Mouse (Mus musculus) mouse embryonic stem cell (cell line): Measurements from ENCODE around the gene Tle2.

Source experiments
- in situ Hi-C, 2 experiments: fragments of 300-500 bp; cut with MboI; formaldehyde crosslinking; loops; 1 replicate in 1 of 2; 3 replicates in 1 of 2; pipeline ENCODE4 v1.14.3; 2019 to 2020; ENCODE audit warnings: low sequenced_read_pairs in 2 of 2, low pct_unique_long_range_greater_than_20kb in 1 of 2, mixed read lengths in 1 of 2; ENCODE audit not compliant: unreplicated experiment in 1 of 2

Gene Tle2

DNA sequence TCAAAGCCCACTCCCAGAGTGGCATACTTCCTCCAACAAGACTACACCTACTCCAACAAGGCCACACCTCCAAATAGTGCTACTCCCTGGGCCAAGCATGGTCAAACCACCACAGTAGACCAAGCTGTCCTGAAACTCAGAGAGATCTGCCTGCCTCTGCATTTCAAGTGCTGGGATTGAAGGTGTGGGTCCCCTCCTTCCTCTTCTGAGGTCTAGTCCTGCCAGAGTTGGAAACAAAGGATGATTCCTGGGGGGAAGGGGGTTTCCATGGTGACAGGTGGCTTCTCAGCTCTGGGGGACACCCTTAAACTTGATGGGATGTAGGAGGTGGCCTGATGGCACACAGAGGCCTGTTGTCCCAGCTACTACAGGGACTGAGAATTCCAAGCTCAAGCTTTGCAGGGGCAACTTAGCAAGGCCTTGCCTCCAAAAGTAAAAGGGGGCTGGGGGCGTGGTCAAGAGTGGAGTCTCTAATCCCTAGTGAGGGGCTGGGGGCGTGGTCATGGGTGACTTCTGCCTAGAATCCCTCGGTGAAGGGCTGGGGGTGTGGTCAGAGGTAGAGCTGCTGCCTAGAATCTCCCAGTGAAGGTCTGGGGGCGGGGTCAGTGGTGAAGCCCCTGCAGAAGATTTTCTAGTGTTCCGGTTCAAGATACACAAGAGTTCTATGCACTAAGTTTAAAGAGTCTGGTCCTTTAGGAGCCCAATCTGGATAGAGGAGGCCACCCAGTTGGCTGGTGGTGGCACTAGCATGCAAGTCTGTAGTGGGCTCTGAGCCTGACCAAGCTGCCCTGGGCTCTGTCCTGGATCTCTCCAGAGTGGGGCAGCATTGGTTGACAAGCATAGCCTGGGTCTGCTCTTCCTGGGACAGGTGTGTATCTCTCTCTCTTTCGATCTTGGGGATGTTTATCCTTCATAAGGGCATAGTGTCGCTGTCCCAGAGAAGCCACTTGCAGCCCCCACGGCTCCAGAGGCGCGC is at the start of gene Tle2:
TSS of gene Tle2 (plus strand) at position 481 of the 976 bp plus-strand sequence.
- in situ Hi-C loops, result no loop called here

DNA sequence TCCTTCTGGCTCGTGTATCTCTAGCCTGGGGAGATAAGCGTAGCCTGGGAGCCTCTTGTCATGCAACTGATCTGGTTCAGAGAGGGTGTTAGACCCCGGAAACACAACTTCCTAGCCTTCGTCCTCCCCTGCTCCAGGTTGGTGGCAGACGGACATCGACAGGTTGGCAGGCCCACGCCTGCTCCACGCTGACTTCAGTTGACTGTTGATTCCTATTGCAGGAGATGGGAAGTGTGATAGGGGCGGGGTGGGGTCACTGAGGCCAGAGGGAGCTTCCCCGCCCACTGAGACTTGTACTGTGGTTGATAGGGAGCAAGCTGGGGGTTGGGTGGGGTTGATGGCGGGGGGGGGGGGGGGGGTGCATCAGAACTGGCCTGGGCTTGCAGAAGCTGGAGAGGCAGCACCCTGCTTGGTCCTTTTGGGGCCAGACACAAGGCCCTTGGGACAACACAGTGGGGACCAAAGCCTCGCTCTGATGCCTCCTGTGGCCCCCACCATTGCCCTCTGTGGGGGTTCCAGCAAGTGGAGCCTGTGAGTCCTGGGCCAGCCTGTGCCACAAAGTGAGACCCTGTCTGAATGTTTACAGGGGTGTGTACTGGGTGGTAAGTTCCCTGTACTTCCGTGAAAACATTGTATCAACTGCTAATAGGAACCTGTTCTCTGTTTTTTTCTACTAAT is 49.2 kb upstream of the Tle2 start:
- in situ Hi-C loops, result loop anchor here in 1 of 2 experiments (5.0 kb wide), 1 partner anchor 128 kb away; no protein-coding TSS in a partner anchor

DNA sequence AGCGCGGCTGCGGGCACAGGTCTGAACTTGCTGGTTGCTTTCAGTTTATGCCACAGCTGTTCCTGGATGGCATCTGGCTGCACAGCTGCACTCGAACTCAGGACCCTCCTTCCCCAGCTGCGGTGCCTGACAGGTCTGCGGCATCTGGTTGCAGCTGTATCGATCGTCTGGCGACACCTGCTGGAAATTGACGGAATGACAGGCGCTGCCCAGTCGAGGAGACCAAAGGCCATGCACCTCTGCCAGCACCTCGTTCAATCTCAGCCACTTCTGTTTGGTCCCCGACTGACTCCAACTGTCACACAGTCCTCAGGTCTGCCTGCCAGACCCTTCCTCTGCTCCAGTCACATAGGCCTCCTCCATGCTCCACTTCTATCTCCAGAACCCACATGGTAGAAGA is 47.6 kb upstream of the Tle2 start:
- in situ Hi-C loops, result loop anchor here in 1 of 2 experiments (5.0 kb wide), 1 partner anchor 129 kb away; no protein-coding TSS in a partner anchor

DNA sequence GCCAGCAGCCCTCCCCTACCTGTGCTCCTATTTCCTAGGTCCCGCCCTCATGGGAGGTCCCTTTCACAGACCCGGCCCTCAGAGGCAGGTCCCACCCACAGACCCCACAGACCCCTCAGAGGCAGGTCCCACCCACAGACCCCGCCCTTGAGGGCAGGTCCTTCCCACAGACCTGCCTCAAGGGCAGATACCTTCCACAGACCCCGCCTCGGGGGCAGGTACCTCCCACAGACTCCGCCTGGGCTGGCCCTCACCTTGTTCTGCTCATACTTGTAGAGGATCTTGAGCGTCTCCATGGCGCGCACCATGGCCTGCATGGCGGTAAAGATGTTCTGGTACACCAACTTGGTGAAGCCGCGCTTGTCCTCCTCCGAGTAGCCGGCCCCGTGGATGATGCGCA is 39.5 kb upstream of the Tle2 start:
- in situ Hi-C loops, result loop anchor here in 1 of 2 experiments (10.0 kb wide), 1 partner anchor 330 kb away; the partner anchor contains the start of gene Nmrk2

DNA sequence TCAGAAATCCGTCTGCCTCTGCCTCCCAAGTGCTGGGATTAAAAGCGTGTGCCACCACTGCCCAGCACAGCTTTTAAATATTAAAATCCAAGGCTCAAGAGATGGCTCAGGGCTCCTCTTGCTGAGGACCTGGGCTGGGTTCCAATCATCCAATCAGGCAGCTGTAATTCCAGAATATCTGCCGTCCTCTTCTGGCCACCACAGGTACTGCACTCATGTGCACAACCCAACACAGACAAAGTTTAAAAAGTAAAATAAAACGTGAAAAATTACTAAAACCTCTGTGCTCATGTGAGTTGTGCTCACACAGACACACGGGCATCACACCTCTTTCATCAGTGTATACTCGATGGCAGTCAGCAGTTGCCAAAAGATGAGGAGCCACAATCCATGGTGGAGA is 37.6 kb upstream of the Tle2 start:
- in situ Hi-C loops, result loop anchor here in 1 of 2 experiments (10.0 kb wide), 1 partner anchor 332 kb away; the partner anchor contains the start of gene Nmrk2

DNA sequence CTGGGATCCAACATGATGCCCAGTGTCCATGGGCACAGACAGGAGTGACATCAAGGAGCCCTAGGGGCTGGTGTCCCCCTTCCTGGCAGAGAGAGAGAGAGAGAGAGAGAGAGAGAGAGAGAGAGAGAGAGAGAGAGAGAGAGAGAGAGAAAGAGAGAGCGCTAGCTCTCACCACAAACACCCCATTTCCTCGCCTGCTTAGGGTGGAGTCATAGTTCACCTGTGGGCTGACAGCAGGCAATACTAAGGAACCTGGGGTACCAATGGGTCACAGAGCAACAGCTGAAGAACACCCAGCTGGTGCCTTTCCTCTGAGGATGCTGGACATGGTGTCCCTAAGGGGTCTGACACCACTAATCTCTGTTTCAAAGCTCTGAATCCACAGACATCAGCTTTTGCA is 36.9 kb upstream of the Tle2 start:
- in situ Hi-C loops, result loop anchor here in 1 of 2 experiments (10.0 kb wide), 1 partner anchor 333 kb away; the partner anchor contains the start of gene Nmrk2

DNA sequence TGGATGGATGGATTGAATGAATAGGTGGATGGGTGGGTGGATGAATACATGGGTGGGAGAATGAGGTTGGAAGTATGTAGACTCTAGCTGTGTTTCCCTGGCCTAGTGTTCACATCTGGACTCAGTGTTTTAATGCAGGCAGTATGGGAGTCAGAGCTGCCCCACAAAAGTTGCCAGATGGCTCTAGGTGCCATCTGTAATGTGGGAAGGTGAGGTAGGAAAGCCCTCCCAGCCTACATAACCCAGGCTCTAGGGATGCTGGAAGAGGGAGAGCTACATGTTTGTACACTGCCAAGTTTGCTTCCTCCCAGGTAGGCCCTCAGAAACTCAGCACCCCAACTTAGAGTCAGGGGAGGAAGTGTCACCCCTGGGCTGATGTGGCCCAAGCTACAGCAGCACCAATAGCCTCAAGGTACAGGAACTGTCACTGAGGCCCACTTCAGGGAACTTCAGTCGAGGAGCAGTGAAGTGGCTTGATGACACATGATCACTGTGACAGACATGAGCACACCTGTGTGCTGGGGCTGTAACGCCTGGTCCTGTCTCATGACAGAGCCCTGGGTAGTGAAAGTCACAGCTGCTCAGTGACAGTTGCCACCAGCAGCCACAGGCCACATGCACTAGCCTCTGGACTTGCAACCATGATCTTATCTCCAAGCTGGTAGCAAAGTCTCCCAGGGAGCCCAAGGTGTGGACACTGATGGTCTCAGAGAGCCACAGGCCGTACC is 35.9 kb upstream of the Tle2 start:
- in situ Hi-C loops, result loop anchor here in 1 of 2 experiments (10.0 kb wide), 1 partner anchor 334 kb away; the partner anchor contains the start of gene Nmrk2

DNA sequence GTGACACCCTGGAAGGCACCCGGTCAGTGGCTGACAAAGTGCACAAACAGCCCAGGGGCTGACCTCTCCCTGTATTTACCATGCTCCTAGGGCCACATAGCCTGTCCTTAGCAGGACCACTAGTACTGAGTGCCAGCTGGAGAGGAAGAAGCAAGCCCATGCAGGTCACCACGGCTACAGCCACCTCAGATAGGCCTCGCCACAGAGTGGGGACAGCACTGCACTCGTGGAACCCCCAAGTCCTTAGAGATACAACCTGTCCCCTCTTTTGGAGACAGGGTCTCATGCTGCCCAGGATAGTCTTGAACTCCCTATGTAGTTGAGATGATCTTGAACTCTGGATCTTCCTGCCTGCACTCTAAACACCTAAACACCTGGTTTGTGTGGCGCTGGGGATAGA is 33.0 kb upstream of the Tle2 start:
- in situ Hi-C loops, result no loop called here

DNA sequence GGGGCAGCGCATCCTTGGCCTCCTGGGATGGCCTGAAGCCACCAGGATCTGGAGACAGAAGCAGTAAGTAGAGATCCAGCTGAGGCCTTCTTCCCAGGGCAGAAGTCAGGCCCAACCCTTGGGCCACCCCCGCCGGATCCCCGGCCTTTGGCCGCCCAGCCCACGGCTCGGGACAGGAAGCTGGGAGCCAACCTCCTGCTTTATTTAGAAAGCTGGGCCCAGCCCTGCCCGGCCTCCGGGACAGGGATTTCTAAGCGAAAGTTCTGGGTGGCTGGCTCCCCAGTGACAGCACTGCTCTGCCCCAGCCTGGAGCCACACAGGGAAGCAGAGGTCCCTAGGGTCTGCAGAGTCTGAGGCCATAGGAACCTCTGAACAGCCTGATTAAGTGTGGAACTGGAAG is 32.6 kb upstream of the Tle2 start:
- in situ Hi-C loops, result no loop called here

DNA sequence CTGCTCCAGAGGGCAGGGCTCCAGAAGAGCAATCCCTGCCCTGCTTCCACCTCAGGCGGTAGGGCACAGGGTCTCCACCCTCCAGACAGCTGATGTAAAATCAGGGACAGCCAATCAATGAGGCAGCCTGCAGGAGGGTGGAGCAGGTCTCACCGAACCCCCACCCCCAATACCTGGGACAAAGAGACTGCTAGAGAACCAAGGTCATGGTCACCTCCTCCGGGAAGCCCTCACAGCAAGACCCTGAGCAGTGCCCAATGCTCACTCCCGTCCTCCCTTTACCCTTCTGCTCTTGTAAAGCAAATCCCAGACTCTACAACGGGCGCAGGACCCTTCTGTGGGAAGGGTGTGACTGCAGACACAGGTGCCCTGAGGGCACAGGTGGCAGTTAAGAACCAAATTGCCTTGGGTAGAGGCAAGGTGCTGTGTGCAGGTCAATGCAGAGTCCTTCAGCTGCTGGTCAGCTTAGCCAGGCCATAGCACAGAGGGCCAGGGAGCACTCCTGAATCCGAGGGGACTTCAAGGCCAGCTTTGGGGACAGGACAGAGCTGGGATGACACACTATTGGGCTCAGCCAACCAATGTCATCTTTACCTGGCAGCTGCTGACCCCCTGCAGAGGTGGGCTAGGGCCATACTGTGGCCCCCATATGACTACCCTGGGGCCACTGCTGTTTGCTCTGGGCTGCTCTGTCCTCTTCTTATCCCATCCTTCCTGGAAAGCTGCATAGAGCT is 31.5 kb upstream of the Tle2 start:
- in situ Hi-C loops, result no loop called here

DNA sequence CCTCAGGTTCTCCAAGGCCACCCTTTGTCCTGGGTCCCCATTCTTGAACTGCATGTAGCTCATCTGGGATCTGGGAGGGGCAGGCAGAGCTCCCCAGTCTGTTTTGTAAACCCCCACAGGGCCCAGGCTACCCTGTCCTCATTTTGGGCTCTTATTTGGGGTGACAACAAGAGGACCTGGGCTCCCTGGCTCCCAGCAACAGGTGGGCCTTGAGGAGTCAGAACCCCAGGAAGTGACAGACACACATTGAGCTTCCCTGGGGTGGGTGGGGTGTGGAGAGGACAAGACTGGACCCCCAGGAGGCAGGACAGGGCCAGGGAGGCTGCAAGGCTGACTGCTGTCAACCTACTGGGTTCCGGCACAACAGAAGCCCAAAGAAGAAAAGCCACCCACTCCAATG is 30.7 kb upstream of the Tle2 start:
- in situ Hi-C loops, result no loop called here

DNA sequence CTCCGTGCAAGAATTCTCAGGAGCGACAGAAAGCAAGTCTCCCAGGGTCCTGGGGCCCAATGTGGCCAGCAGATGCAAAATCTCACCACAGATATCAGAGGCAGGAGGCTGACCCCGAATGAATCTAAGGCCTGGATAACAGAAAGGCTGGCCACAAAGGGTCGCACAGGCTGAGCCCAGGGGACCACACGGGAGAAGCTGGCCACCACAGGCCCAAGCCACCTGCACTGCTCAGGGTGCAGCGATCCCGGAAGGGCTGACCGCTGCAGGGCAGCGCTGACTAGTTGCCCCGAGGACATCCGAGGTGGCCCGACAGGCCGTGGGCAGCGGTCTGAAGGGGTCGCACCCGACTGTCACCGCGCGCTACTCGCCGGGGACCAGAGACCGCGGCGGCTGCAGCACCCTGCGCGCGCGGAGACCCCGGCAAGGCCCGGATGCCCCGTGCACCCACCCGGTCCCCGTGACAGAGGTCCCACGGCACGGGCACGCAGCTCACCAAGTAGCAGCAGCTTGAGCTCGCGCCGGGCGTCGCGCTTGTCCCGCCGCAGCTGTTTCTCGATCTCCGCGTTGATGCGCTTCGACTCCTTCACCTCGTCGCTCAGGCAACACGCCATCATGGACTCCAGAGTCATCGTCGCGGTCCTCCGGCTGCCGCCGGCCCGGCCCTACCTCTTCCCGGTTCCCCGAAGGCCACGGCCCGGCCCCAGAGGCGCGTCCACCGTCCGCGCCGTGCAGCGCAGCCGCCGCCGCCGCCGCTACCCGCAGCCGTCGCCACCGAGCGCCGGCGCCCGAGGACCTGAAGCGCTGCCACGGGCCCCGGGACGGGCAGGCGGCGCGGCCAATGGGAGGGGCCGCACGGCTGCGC is 29.8 kb upstream of the Tle2 start:
- in situ Hi-C loops, result no loop called here

DNA sequence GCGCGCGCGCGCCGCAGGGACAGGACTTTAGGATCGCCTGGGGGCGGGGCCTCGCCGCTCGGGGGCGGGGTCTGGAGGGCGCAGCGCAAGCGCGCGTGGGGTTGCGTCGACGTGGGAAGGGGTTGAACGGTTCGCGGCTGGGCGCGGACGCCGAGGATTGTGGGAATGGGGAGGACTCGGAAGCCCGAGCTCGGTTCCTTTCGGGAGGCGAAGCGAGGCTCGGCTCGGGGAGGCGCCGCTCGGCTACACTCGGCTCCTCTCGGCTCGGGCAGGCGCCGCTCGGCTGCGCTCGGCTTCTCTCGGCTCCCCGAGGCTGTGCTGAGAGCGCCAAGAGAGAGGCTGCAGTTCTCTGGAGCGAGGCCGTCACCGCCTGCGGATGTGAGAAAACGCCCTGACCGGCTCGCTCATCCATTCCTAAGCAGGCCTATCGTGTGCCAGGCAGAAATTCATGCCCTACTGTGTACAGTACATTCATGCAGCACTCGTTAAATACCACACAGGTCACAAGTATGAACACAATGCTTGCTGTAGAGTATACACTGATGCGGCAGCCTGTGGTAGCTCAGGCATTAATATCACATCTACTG is 29.1 kb upstream of the Tle2 start, which contains the start of gene Gna11:
TSS of gene Gna11 (minus strand) at position 30 of the 587 bp plus-strand sequence.
- in situ Hi-C loops, result no loop called here

DNA sequence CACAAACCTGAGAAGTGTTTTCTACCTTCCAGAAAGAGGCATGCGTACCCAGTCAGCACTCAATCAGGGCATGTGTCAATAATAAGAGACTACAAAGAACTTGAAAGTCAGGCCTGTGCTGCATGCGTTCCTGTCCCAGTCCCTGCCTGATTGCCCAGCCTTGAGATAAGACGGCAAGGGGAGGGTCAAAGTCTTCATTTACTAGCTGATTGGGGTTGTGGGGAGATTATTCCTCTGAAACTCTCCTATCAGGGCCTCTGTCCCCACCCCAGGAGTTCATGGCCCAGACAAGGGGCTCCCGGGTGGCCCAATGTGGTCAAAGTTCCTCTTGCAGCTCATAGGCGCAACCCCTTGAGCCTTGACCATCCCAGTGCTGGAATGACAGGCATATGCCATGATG is 28.0 kb upstream of the Tle2 start:
- in situ Hi-C loops, result no loop called here

DNA sequence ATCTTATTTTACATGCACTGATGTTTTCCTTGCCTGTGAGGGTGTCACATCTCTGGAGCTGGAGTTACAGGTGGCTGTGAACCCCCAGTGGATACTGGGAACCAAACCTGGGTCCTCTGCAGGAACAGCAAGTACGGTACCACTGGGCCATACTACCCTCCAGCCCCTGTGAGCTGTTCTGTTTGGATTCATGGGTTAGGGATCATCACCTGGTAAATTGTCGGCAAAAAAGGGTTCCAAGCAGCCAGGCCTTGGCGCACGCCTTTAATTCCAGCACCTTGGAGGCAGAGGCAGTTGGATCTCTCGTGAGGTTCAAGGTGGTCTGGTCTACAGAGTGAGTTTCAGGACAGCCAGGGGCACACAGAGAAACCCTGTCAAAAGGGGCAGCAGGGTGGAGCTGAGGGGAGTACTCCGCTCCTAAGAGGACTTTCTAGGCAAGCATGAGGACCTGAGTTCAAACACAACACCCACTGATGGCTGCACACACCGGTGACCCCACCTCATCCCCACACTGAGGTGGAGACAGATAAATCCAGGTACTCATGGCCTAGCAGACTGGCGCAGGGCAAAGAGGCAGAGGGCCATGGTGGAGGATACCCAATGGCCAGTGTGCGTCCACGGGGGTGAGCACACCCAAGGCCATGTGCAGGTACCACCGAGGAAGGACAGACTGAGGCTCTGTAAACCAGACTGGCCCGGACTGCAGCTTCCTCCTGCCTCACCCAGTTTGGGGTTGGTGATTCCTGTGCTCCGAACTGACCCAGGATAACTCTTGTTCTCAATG is 27.4 kb upstream of the Tle2 start:
- in situ Hi-C loops, result no loop called here

DNA sequence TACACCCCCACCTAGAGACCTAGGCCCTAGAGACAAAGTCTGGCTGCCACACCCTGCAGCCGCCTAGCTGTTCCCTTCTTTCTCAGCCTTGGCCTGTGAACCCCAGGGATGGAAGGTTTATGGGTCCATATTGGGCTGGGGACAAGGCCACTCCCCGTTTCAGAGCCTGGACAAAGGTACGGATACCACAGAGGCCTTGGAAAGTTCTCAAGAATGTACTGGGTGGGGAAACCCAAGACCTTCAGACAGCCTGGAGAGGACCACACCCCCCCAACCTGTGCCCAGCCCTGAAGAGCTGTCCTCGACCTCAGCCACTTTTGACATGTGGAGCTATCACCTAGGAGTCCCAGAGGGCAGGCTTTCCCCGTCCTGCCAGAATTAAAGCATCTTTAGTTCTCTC is 25.4 kb upstream of the Tle2 start:
- in situ Hi-C loops, result no loop called here
